Mouse (Mus musculus): Measurements from ENCODE around the gene Mocs2. TPM values are rescaled to one million over a fixed set of nuclear protein-coding genes. Genes with fewer than 3 reads are reported as not detected.

The Mocs2 gene
- polyA plus RNA-seq (2012; rRNA removed) = 12.6 and 27.6 TPM in 2 replicates

DNA sequence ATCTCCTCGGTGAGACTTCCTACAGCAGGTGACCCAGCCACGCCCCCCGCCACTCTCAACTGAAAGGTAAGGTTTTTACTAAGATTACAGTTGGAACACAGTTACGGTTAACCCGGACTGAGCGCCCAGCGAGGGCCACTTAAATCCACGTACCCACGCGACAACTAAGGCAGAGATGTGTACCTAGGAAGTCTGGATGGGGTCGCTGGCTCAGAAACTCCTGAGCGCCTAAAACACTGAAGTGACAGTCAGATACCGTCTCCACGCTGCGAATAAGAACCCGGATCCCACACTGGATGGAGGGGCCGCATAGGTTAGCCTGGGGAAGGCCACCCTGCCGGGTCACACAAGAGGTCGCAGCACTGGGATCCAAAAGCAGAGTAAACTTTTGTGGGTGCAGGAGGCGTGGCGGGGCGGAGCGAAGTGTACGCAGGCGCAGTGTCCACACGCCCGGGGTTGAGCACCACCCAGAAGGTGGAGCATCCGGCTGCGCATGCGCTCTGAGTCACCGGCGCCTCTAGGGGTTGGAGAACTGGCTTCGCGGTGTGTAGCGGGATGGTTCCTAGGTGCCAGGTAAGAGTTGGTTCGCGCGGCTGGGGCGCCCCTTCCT lies at the start of gene Mocs2:
Mocs2 (plus strand) TSS at position 486 of the 610 bp plus-strand sequence.
- Histone ChIP-seq H3K4me1 (ENCODE audit: control insufficient read depth, insufficient read depth, insufficient read length, low read length) (peaks cover 17% of the 10 kb centered on the region), H3K4me3 (ENCODE audit: low read depth, low read length) (peak within 1 kb of the TSS; percentile 76), H3K27me3 (ENCODE audit: control insufficient read depth, insufficient read depth, low read length) (no peaks in the 10 kb centered on the region), H3K27ac (ENCODE audit: insufficient read depth, low read depth, low read length) (peak within 1 kb of the TSS; percentile 71), H3K36me3 (ENCODE audit: control insufficient read depth, insufficient read depth, low read length) (peaks cover 13% of the 10 kb centered on the region)
- under 1% methylated on average over 39 of the region's 39 CpGs for WGBS
- TF ChIP-seq POLR2A (IDR thresholded peaks at IDR 0.05; ENCODE audit: low read depth, low read length) = peak; percentile 61; the same call in 1 of the 2 replicates
- no peak for TF ChIP-seq CTCF (IDR thresholded peaks at IDR 0.05; ENCODE audit: extremely low read depth, insufficient read length, insufficient replicate concordance, low read depth, low read length)

DNA sequence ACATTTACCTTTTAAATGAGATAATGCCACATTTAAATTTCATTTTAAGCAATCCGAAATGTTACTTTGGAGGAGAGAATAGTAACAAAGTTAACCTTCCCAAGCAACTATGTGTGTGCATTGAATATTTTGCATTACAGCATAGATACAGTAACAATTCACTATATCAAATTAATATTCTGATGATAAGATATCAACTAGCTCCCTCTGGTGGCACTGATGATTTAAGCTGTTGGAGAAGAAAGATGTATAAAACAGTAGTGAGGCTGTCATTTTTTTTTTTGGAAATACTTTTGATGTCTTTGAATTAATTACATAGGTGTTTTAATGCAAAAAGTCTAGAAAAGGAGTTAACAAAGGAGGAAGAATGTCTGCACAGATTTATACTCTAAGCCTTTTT lies 26.5 kb upstream of the Mocs2 start:
- Histone ChIP-seq H3K4me3 (ENCODE audit: low read depth, low read length) (no peak overlapping the region), H3K4me1 (ENCODE audit: control insufficient read depth, insufficient read depth, insufficient read length, low read length) (peaks cover 13% of the 10 kb centered on the region), H3K27ac (ENCODE audit: insufficient read depth, low read depth, low read length) (no peak overlapping the region), H3K27me3 (ENCODE audit: control insufficient read depth, insufficient read depth, low read length) (no peaks in the 10 kb centered on the region), H3K36me3 (ENCODE audit: control insufficient read depth, insufficient read depth, low read length) (no peaks in the 10 kb centered on the region)
- 72% methylated on average over 1 of the region's 1 CpGs for WGBS
- TF ChIP-seq CTCF (IDR thresholded peaks at IDR 0.05; ENCODE audit: extremely low read depth, insufficient read length, insufficient replicate concordance, low read depth, low read length) (no peak), POLR2A (IDR thresholded peaks at IDR 0.05; ENCODE audit: low read depth, low read length) (no peak)

DNA sequence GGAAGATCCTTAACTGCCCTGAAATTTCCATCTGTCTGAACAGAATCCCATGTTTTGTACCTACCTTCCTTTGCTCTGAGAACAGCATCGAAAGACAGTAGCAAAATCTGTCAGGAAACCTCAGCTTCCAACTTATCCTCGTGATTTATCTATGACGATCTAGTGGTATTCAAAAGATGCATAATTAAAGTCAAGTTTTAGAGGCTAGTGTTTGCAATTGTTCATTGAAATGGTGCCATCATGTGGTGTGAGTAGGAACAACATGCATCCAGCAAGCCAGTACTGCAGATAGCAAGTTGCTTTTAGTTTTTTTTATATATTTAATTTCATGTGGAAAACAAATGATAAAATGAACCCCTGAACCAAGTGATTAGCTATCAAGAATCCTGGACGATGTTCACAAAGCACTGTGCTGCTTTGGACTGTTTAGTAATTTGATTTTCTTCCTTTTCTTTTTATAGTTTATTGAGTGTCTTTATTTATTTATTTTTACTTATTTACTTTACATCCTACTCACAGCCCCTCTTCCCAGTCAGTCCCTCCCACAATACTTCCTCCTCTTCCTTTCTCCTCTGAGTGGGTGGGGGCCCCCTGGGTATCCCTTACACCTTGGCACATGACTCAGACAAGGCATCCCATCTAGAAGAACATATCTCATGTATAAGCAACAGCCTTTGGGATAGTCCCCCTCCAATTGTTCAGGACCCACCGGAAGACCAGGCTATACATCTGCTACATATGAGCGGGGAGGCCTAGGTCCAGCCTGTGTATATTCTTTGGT lies 24.6 kb upstream of the Mocs2 start:
- Histone ChIP-seq H3K27ac (ENCODE audit: insufficient read depth, low read depth, low read length) (no peak overlapping the region), H3K27me3 (ENCODE audit: control insufficient read depth, insufficient read depth, low read length) (no peaks in the 10 kb centered on the region), H3K4me3 (ENCODE audit: low read depth, low read length) (no peak overlapping the region), H3K36me3 (ENCODE audit: control insufficient read depth, insufficient read depth, low read length) (no peaks in the 10 kb centered on the region), H3K4me1 (ENCODE audit: control insufficient read depth, insufficient read depth, insufficient read length, low read length) (peaks cover 13% of the 10 kb centered on the region)
- TF ChIP-seq POLR2A (IDR thresholded peaks at IDR 0.05; ENCODE audit: low read depth, low read length) (no peak), CTCF (IDR thresholded peaks at IDR 0.05; ENCODE audit: extremely low read depth, insufficient read length, insufficient replicate concordance, low read depth, low read length) (no peak)
- 40% methylated on average over 6 of the region's 6 CpGs for WGBS

DNA sequence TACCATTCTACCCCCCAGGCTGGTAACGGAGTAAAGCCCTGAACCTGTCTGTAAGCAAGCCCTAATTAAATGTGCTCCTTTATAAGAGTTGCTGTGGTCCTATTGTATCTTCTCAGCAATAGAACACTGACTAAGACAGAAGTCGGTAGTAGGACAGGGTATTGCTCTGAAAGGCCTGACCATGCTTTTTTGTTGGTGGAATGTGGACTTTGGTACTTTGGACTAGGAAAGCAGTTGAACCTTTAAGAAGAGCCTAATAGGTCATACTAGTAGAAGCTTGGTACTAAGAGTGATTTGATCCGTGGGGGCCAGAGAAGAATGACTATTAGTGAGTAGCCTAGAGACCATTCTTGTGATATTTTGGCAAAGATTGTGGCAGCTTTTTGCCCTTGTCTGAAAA lies 16.2 kb upstream of the Mocs2 start:
- WGBS = 42% methylated on average over 3 of the region's 3 CpGs
- TF ChIP-seq POLR2A (IDR thresholded peaks at IDR 0.05; ENCODE audit: low read depth, low read length) = no peak
- TF ChIP-seq CTCF (IDR thresholded peaks at IDR 0.05; ENCODE audit: extremely low read depth, insufficient read length, insufficient replicate concordance, low read depth, low read length) = no peak
- peak overlapping the region; percentile 97 for H3K27ac ChIP-seq (ENCODE audit: insufficient read depth, low read depth, low read length)

DNA sequence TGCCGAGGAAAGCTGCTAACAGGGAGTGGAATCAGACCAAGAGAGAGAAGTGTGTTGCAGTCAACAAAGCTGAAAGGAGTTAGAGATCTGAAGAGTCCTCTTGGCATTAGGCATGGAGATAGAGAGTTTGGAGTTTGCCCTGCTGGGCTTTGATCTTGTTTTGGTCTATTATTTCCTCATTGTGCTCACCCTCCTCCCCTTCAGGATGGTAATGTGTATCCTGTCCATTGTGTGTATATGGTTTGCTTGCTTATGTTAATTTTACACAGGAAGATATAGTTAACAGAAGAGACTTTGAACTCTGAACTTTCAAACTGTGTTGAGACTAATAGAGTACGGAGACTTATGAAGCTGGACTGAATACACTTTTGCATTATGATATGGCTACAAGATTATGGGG lies 15.1 kb upstream of the Mocs2 start:
- Histone ChIP-seq H3K36me3 (ENCODE audit: control insufficient read depth, insufficient read depth, low read length) (no peaks in the 10 kb centered on the region), H3K27ac (ENCODE audit: insufficient read depth, low read depth, low read length) (peak overlapping the region; percentile 97), H3K27me3 (ENCODE audit: control insufficient read depth, insufficient read depth, low read length) (no peaks in the 10 kb centered on the region), H3K4me1 (ENCODE audit: control insufficient read depth, insufficient read depth, insufficient read length, low read length) (peaks cover 13% of the 10 kb centered on the region; the same call in 1 of the 2 replicates), H3K4me3 (ENCODE audit: low read depth, low read length) (no peak overlapping the region; the same call in 1 of the 2 replicates)
- TF ChIP-seq CTCF (IDR thresholded peaks at IDR 0.05; ENCODE audit: extremely low read depth, insufficient read length, insufficient replicate concordance, low read depth, low read length) (no peak), POLR2A (IDR thresholded peaks at IDR 0.05; ENCODE audit: low read depth, low read length) (no peak)
- WGBS = 24% methylated on average over 2 of the region's 2 CpGs

More for the DNA sequence above, 16.2 kb upstream of the Mocs2 start:
- no peaks in the 10 kb centered on the region for H3K27me3 ChIP-seq (ENCODE audit: control insufficient read depth, insufficient read depth, low read length)
- H3K4me3 ChIP-seq (ENCODE audit: low read depth, low read length) = no peak overlapping the region
- peaks cover 10% of the 10 kb centered on the region; the same call in 1 of the 2 replicates for H3K4me1 ChIP-seq (ENCODE audit: control insufficient read depth, insufficient read depth, insufficient read length, low read length)
- H3K36me3 ChIP-seq (ENCODE audit: control insufficient read depth, insufficient read depth, low read length) = no peaks in the 10 kb centered on the region

DNA sequence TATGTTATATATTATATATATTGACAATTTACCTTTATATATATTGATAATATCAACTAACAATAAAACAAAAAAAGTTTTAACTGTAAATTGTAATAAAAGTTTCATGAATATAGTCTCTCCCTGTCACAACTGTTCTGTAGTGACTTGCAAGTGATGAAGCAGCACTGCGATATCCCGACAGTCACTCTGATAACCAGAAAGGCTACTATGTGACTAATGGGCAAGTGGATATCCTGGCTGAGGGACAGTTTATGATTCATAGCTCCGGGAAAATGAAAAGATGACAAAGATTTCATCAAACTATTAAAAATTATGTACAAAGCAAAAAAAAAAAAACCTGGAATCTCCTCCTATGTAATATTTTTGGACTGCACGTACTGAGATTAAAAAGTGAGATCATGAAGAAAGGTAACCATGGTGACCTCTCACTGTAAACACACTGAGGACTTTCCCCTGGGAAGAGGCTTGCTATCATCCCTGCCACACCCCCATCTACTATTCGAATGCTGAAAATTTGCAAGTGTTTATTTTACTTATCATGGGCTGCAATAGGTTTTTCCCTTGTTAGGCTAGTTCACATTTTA lies 8.3 kb upstream of the Mocs2 start:
- Histone ChIP-seq H3K4me3 (ENCODE audit: low read depth, low read length) (no peak overlapping the region), H3K4me1 (ENCODE audit: control insufficient read depth, insufficient read depth, insufficient read length, low read length) (peaks cover 6% of the 10 kb centered on the region; the same call in 1 of the 2 replicates), H3K27me3 (ENCODE audit: control insufficient read depth, insufficient read depth, low read length) (no peaks in the 10 kb centered on the region), H3K36me3 (ENCODE audit: control insufficient read depth, insufficient read depth, low read length) (peaks cover 2% of the 10 kb centered on the region; the same call in 1 of the 2 replicates), H3K27ac (ENCODE audit: insufficient read depth, low read depth, low read length) (no peak overlapping the region)
- no peak for TF ChIP-seq POLR2A (IDR thresholded peaks at IDR 0.05; ENCODE audit: low read depth, low read length)
- no peak for TF ChIP-seq CTCF (IDR thresholded peaks at IDR 0.05; ENCODE audit: extremely low read depth, insufficient read length, insufficient replicate concordance, low read depth, low read length)
- WGBS = 26% methylated on average over 5 of the region's 5 CpGs

DNA sequence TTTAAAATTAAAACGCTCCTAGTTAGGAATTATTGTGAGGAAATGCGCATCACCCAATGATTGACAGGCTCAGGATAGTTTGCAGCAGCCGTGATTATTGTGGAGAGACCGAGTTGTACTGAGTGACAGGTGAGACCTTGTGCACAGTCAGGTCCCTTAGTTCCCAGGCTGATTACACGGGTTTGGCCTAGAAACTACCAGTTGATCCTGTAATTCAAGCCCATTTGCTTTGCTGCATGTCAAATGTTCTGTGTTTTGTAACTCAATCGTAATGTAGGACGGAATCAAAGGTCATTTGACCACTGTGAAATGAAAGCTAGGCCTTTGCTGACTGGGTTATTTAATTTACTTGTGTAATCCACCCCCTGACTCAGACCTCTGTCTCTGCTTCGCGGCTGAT lies 477 bp downstream of the Mocs2 start:
- Histone ChIP-seq H3K4me3 (ENCODE audit: low read depth, low read length) (peak overlapping the region; percentile 76), H3K4me1 (ENCODE audit: control insufficient read depth, insufficient read depth, insufficient read length, low read length) (peaks cover 19% of the 10 kb centered on the region), H3K27me3 (ENCODE audit: control insufficient read depth, insufficient read depth, low read length) (no peaks in the 10 kb centered on the region), H3K27ac (ENCODE audit: insufficient read depth, low read depth, low read length) (peak overlapping the region; percentile 71), H3K36me3 (ENCODE audit: control insufficient read depth, insufficient read depth, low read length) (peaks cover 16% of the 10 kb centered on the region)
- WGBS = 4% methylated on average over 9 of the region's 9 CpGs
- TF ChIP-seq POLR2A (IDR thresholded peaks at IDR 0.05; ENCODE audit: low read depth, low read length) (no peak), CTCF (IDR thresholded peaks at IDR 0.05; ENCODE audit: extremely low read depth, insufficient read length, insufficient replicate concordance, low read depth, low read length) (no peak)

All from small intestine, adult 2 months (tissue).